Mouse (Mus musculus) kidney, adult 10 weeks (tissue): Measurements from ENCODE around the gene Neurl3. TPM values are rescaled to one million over a fixed set of nuclear protein-coding genes. Genes with fewer than 3 reads are reported as not detected.

Experiments
- polyA plus RNA-seq: library from polyadenylated mRNA; stranded (reverse); fragments of 350-450 nt; fragmentation: Illumina TruSeq; extraction: RNeasy Lipid Tissue Mini Kit (QIAGEN cat#74804); gene quantifications from one replicate; pipeline ENCODE4 v1.2.3, GENCODE M21; 2014; ENCODE audit warnings: low read depth, low replicate concordance

Gene Neurl3
- polyA plus RNA-seq, result 5.9 TPM

DNA sequence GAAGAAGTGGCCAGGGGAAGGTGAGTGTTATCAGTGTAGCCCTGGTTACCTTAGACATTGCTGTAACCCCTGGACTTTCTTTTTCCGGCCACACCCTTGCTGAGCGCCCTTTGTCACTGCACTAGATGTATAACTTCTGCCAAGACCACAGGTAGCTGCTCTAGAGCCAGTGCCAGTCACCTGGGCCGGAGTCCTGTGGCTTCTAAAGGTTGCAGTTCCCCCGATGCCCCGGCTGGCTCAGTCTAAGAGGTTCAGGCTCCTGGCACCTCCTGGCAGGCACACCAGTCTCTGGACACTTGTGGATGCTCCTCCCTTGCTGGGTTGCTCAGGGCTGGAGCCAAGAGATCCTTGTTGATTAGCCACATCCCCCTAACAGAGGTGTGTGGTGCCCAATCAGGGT, at the start of gene Neurl3:
Gene Neurl3 (minus strand): TSS at position 225 of the 400 bp plus-strand sequence.

DNA sequence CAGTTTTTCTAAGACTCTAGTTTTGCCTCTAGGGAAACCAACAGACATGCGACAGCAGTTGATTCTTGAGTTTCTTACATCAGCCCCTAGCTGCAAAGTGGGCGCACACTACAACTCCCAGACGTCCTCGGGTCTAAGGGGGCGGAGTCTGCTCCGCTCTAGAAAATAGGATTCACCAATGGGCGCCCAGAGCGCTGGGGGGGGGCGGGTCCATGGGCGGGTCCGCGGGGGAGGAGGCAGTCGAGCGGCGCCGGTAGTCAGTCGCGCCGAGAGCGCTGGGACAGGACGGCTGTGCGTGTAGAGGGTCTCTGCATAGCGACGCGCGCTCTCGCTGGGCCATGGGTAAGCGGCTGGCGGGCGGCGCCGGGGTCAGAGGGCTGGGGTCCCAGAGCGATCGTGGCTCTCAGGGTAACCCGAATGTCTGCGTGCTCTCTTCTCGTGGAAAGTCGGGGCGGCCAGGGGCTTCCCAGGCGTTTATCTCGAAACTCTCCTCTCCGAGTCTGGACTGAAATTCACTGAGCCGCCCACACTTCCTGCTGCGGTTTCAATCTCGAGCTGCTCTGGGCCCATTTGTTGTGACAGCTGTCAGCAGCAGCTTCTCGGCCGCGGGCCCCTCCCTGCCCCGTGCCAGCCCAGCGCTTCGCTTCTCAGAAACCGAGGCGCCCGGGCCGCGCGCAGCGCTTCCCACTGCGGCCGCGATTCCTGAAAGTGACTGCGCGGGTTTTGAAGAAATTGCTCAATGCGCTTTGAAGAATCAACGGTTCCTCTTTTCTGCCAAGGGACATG, 33.2 kb upstream of the Neurl3 start, which contains the start of gene Arid5a:
Gene Arid5a (plus strand): TSS at position 239 of the 786 bp plus-strand sequence.

DNA sequence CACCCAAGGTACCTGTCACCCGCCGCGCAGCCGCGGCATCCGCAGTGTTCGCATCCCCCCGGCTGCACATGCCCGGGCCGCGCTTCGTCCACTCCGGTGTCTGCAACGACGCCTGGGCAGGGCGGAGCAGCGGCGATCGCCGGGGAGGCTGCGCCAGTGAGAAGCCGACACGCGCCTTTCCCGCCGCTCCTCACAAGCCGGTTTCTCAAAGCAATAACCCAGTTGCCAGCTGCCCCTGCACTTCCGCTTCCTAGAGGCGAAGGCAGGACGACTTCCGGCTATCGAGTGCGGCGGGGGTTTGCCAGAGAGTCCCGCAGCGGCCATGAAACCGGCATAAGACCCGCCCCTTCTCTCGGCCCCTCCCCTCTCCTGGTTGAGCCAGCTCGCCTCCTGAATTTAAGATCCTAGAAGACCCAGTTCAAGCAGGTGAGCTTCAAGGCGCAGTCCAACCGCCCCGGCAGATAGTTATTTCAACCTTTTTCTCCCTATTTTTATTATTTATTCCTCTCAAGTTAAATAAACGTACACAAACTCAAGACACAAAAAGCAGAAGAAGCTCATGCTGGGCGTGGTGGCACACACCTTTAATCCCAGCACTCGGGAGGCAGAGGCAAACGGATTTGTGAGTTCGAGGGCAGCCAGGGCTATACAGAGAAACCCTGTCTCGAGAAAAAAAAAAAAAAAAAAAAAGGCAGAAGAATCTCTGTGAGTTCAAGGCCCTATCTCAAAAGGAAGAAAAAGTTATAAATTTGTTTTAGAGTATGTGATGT, 30.2 kb downstream of the Neurl3 start, which contains the start of gene Uggt1:
Gene Uggt1 (minus strand): TSS at position 663 of the 770 bp plus-strand sequence.

Other genes with a start within 250 kb of the Neurl3 start
- gene Hs6st1, start 206.3 kb downstream of the Neurl3 start, polyA plus RNA-seq, result 16.8 TPM
- gene Uggt1, start 30.0 kb downstream of the Neurl3 start, polyA plus RNA-seq, result 46.5 TPM
- not detected for gene Arid5a, start 33.1 kb upstream of the Neurl3 start, polyA plus RNA-seq
- 13.0 TPM for gene Kansl3, start 94.5 kb upstream of the Neurl3 start, polyA plus RNA-seq
- gene Fer1l5, start 97.6 kb upstream of the Neurl3 start, polyA plus RNA-seq, result 0.36 TPM
- 12.6 TPM for gene Lman2l, start 170.6 kb upstream of the Neurl3 start, polyA plus RNA-seq
- 6.0 TPM for gene Cnnm4, start 196.9 kb upstream of the Neurl3 start, polyA plus RNA-seq
- gene Cnnm3, start 237.2 kb upstream of the Neurl3 start, polyA plus RNA-seq, result 8.3 TPM